Mouse (Mus musculus) midbrain, embryonic 14.5 days (tissue): ENCODE results near the gene Camk2d. TPM values are rescaled to one million over a fixed set of nuclear protein-coding genes. Genes with fewer than 3 reads are reported as not detected.
A peak's percentile ranks its signal among the peaks of the same experiment; 100 is the strongest.

Source experiments
- ATAC-seq: fragments of 200-750 bp; cut with Nextera tagmentation; 2 replicates; pipeline ENCODE4 v1.8.0; 2017; ENCODE audit warnings: moderate number of reproducible peaks, moderate library complexity; ENCODE audit not compliant: low FRiP score, low TSS enrichment
- DNase-seq: peaks from one replicate; pipeline ENCODE4 v3.0.0-alpha.2; 2015
- H3K27ac ChIP-seq: fragments of 300-500 bp; sonication (generic); replicated peaks from 2 replicates; pipeline ENCODE4 v1.5.1; 2014; ENCODE audit warnings: mild to moderate bottlenecking, low read depth, low read length, moderate library complexity
- H3K27me3 ChIP-seq: fragments of 300-500 bp; sonication (generic); 2 replicates; pipeline ENCODE4 v1.6.1; 2014; ENCODE audit warnings: low read length, control low read depth, mixed read lengths; ENCODE audit not compliant: control insufficient read depth, insufficient read depth
- H3K36me3 ChIP-seq: fragments of 300-500 bp; sonication (generic); 2 replicates; pipeline ENCODE4 v1.6.1; 2014; ENCODE audit warnings: low read length, control low read depth; ENCODE audit not compliant: control insufficient read depth, insufficient read depth
- H3K4me1 ChIP-seq: fragments of 300-500 bp; sonication (generic); 2 replicates; pipeline ENCODE4 v1.6.1; 2014; ENCODE audit warnings: mild to moderate bottlenecking, antibody characterized with exemption, low read length, control low read depth; ENCODE audit not compliant: control insufficient read depth, insufficient read depth
- H3K4me2 ChIP-seq: fragments of 300-500 bp; sonication (generic); 2 replicates; pipeline ENCODE4 v1.6.1; 2014; ENCODE audit warnings: mild to moderate bottlenecking, low read length, moderate library complexity
- H3K4me3 ChIP-seq: fragments of 300-500 bp; sonication (generic); replicated peaks from 2 replicates; pipeline ENCODE4 v1.5.1; 2014; ENCODE audit warnings: low read depth, low read length
- H3K9ac ChIP-seq: fragments of 300-500 bp; sonication (generic); replicated peaks from 2 replicates; pipeline ENCODE4 v1.6.1; 2014; ENCODE audit warnings: mild to moderate bottlenecking, low read length, moderate library complexity
- H3K9me3 ChIP-seq: fragments of 300-500 bp; sonication (generic); 2 replicates; pipeline ENCODE4 v1.6.1; 2016; ENCODE audit warnings: low read length, control low read depth, mixed read lengths; ENCODE audit not compliant: control insufficient read depth
- whole genome bisulfite sequencing: fragments of 180-500 bp; shearing (Covaris S2); extraction: QIAGEN DNeasy Blood & Tissue Kit; methylation state at CpG from one replicate; pipeline ENCODE4 v1.1.7; 2014; 5-methylcytosine and 5-hydroxymethylcytosine counted together
- polyA plus RNA-seq: library from polyadenylated mRNA; unstranded; fragments of >200 nt; fragmentation: Nextera tagmentation; extraction: Ambion mirVana; gene quantifications from 2 replicates; pipeline ENCODE4 v1.2.1, GENCODE M21; 2014

The Camk2d gene
- polyA plus RNA-seq, 1 experiment from 2014 or later, result 51.5 TPM

- Histone ChIP-seq H3K4me2 (no peak overlapping the region), H3K36me3 (no peaks in the 10 kb centered on the region), H3K9ac (no peak overlapping the region), H3K9me3 (no peaks in the 10 kb centered on the region), H3K27ac (no peak overlapping the region), H3K4me3 (no peak overlapping the region), H3K27me3 (no peaks in the 10 kb centered on the region), H3K4me1 (no peaks in the 10 kb centered on the region)
- 51% methylated on average over 3 of the region's 3 CpGs for WGBS
- ATAC-seq (no peak), DNase-seq (no peak)
Observed at GRCm38 (mm10) chr3:126744432-126745133, 148.5 kb downstream of the Camk2d start.

DNA sequence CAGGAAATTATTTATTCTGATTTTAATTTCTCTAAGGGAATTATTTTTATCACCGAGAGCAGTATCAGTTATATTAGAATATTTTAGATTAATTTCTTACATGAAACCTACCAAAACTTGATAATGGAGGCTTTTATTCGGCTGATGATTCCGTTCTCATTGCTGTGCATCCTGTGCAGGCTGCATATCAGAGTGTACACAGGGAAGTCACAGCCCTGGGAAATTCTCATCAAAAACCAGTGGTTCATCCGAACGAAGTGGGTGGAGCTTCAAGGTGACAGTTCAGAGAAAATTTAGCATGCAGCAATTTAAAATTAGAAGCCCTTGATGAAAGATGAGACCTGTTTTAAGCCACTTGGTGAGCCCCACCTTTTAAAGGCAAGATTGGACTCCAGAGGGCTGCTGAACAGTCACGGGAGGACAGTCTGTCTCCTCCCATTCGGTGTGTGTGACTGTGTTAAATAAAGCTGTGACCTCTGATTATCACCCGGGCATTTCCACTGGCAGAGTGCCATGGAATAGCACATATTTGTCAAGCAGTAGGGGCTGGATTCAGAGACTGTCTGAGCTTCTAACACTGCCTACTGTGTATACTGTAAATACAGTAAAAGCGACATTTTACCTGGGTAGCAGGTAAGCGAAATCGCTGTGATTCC lies 150.2 kb downstream of the Camk2d start:
- 64% methylated on average over 11 of the region's 11 CpGs for WGBS

GRCm38 (mm10) chr3:126747628-126748027 lies 151.5 kb downstream of the Camk2d start:
- WGBS, result 88% methylated on average over 3 of the region's 3 CpGs
- H3K9me3 ChIP-seq, result no peaks in the 10 kb centered on the region
- no peaks in the 10 kb centered on the region for H3K27me3 ChIP-seq
- H3K4me3 ChIP-seq, result no peak overlapping the region
- H3K27ac ChIP-seq, result no peak overlapping the region
- DNase-seq (no peak), ATAC-seq (no peak)
- H3K4me1 ChIP-seq, result no peaks in the 10 kb centered on the region
- no peaks in the 10 kb centered on the region for H3K36me3 ChIP-seq
- no peak overlapping the region for H3K9ac ChIP-seq
- no peak overlapping the region for H3K4me2 ChIP-seq

More for the DNA sequence above, 150.2 kb downstream of the Camk2d start:
- Histone ChIP-seq H3K9ac (no peak overlapping the region), H3K27ac (no peak overlapping the region), H3K27me3 (no peaks in the 10 kb centered on the region), H3K4me1 (no peaks in the 10 kb centered on the region), H3K4me2 (no peak overlapping the region; the same call in 1 of the 2 replicates), H3K9me3 (no peaks in the 10 kb centered on the region), H3K4me3 (no peak overlapping the region), H3K36me3 (no peaks in the 10 kb centered on the region)
- DNase-seq (peak; percentile 40), ATAC-seq (peak; percentile 38; the same call in 1 of the 2 replicates)

- H3K4me1 ChIP-seq, result no peaks in the 10 kb centered on the region
- no peak overlapping the region for H3K27ac ChIP-seq
- H3K4me3 ChIP-seq, result no peak overlapping the region
- H3K4me2 ChIP-seq, result no peak overlapping the region
- H3K9me3 ChIP-seq, result no peaks in the 10 kb centered on the region
- WGBS, result 83% methylated on average over 7 of the region's 7 CpGs
- H3K27me3 ChIP-seq, result no peaks in the 10 kb centered on the region
- ATAC-seq (no peak), DNase-seq (no peak)
- no peaks in the 10 kb centered on the region for H3K36me3 ChIP-seq
- H3K9ac ChIP-seq, result no peak overlapping the region
Observed at GRCm38 (mm10) chr3:126751377-126752098, 155.4 kb downstream of the Camk2d start.

DNA sequence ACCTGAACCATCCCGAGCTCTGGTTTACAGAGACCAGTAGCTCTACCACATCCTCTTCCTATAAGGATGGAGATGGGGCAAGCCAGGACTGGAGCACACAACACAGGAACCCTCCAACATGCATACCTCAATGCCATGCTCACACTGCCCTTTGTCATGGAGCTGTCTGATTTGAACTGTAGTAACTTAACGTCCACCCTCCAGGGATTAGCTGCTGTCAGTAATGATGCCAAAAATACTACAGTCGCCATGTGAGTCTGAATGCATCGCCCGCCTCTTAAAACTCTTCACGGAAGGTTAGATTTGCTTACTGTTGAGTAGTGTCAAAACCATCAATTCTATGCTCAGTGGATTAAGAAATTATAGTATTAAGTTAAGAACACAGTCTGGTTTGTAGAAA lies 156.9 kb downstream of the Camk2d start:
- no peak overlapping the region for H3K27ac ChIP-seq
- ATAC-seq, result no peak
- H3K4me1 ChIP-seq, result no peaks in the 10 kb centered on the region
- H3K4me2 ChIP-seq, result no peak overlapping the region
- DNase-seq, result no peak
- 81% methylated on average over 6 of the region's 6 CpGs for WGBS
- H3K9ac ChIP-seq, result no peak overlapping the region
- H3K4me3 ChIP-seq, result no peak overlapping the region
- H3K36me3 ChIP-seq, result no peaks in the 10 kb centered on the region
- H3K9me3 ChIP-seq, result no peaks in the 10 kb centered on the region
- H3K27me3 ChIP-seq, result no peaks in the 10 kb centered on the region

- WGBS, result 83% methylated on average over 1 of the region's 1 CpGs
- Histone ChIP-seq H3K27me3 (no peaks in the 10 kb centered on the region), H3K9me3 (no peaks in the 10 kb centered on the region), H3K9ac (no peak overlapping the region), H3K4me3 (no peak overlapping the region), H3K4me2 (no peak overlapping the region), H3K4me1 (no peaks in the 10 kb centered on the region), H3K36me3 (no peaks in the 10 kb centered on the region), H3K27ac (no peak overlapping the region)
- no peak for DNase-seq
- ATAC-seq, result no peak
Observed at GRCm38 (mm10) chr3:126758398-126758797, 162.3 kb downstream of the Camk2d start.

DNA sequence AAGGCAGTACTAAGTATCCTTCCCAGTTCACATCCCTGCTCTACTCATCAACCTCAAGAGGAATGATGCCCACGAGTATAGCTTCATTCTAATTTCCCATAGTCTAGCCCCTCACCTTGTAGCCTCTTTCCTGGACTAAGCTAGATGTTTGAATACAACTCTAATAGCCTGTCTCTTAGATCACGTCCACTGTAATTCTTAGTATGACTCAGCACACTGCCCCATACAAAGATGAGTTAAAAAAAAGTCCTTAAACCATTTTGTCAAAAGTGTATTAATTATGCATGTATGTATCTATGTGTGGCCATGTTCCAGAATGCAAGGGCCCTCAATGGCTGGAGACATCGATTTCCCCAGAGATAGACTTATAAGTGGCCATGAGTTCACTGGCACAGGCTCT lies 164.5 kb downstream of the Camk2d start:
- Histone ChIP-seq H3K27me3 (no peaks in the 10 kb centered on the region), H3K27ac (no peak overlapping the region), H3K4me2 (no peak overlapping the region), H3K9ac (no peak overlapping the region), H3K4me1 (no peaks in the 10 kb centered on the region), H3K9me3 (no peaks in the 10 kb centered on the region), H3K36me3 (no peaks in the 10 kb centered on the region), H3K4me3 (no peak overlapping the region)
- WGBS, result 89% methylated on average over 3 of the region's 3 CpGs
- ATAC-seq, result no peak
- no peak for DNase-seq

- Histone ChIP-seq H3K27ac (no peak overlapping the region), H3K4me1 (no peaks in the 10 kb centered on the region), H3K36me3 (no peaks in the 10 kb centered on the region), H3K9me3 (no peaks in the 10 kb centered on the region), H3K4me3 (no peak overlapping the region), H3K27me3 (no peaks in the 10 kb centered on the region), H3K9ac (no peak overlapping the region), H3K4me2 (no peak overlapping the region)
- WGBS, result 88% methylated on average over 4 of the region's 4 CpGs
- ATAC-seq (no peak), DNase-seq (no peak)
Observed at GRCm38 (mm10) chr3:126764745-126765144, 168.6 kb downstream of the Camk2d start.
